Mouse (Mus musculus) spleen, adult 2 months (tissue): ENCODE data around the gene Tysnd1. TPM values are rescaled to one million over a fixed set of nuclear protein-coding genes. Genes with fewer than 3 reads are reported as not detected.

Source experiments
- DNase-seq, 2 experiments: peaks; one replicate each; pipeline versions ENCODE4 v3.0.0 to v3.0.0-alpha.2; 2012 to 2021; ENCODE audit warnings: low spot score in 2 of 2, low read depth in 1 of 2
- H3K27ac ChIP-seq: fragments of 200-500 bp; 2 replicates; pipeline ENCODE4 v1.5.1; 2012; ENCODE audit warnings: low read length, inconsistent platforms; ENCODE audit not compliant: insufficient read depth
- H3K27me3 ChIP-seq: fragments of 200-500 bp; 2 replicates; pipeline ENCODE4 v1.6.1; 2012; ENCODE audit warnings: mild to moderate bottlenecking, moderate library complexity, low read length, inconsistent platforms; ENCODE audit not compliant: control insufficient read depth, insufficient read depth
- H3K36me3 ChIP-seq: fragments of 200-500 bp; 2 replicates; pipeline ENCODE4 v1.6.1; 2012; ENCODE audit warnings: mild to moderate bottlenecking, low read length, inconsistent platforms; ENCODE audit not compliant: control insufficient read depth, insufficient read depth
- H3K4me1 ChIP-seq: fragments of 200-500 bp; 2 replicates; pipeline ENCODE4 v1.6.1; 2011; ENCODE audit warnings: inconsistent platforms; ENCODE audit not compliant: control insufficient read depth, insufficient read depth, insufficient read length
- H3K4me3 ChIP-seq: fragments of 200-500 bp; 2 replicates; pipeline ENCODE4 v1.5.1; 2011; ENCODE audit warnings: mild to moderate bottlenecking, inconsistent platforms; ENCODE audit not compliant: insufficient read depth, insufficient read length; ENCODE audit errors: extremely low read depth
- CTCF ChIP-seq: fragments of 200-500 bp; IDR thresholded peaks from 2 replicates; pipeline ENCODE4 v1.5.1; 2011; ENCODE audit warnings: mild to moderate bottlenecking, inconsistent platforms; ENCODE audit not compliant: insufficient read depth, insufficient read length, insufficient replicate concordance; ENCODE audit errors: extremely low read depth
- POLR2A ChIP-seq: fragments of 200-500 bp; IDR thresholded peaks from 2 replicates; pipeline ENCODE4 v1.6.1; 2011; ENCODE audit warnings: low read depth, low read length, inconsistent platforms
- WGBS: fragments of 180-500 bp; shearing (Covaris S2); methylation state at CpG from one replicate; pipeline ENCODE4 v1.1.7; 2018; 5-methylcytosine and 5-hydroxymethylcytosine counted together
- polyA plus RNA-seq: library from polyadenylated mRNA; depleted of rRNA; stranded (reverse); fragments of >200 nt; gene quantifications from 2 replicates; pipeline ENCODE4 v1.2.3, GENCODE M21; 2012

Tysnd1 gene
- polyA plus RNA-seq, 1 experiment, result 43.2 TPM

DNA sequence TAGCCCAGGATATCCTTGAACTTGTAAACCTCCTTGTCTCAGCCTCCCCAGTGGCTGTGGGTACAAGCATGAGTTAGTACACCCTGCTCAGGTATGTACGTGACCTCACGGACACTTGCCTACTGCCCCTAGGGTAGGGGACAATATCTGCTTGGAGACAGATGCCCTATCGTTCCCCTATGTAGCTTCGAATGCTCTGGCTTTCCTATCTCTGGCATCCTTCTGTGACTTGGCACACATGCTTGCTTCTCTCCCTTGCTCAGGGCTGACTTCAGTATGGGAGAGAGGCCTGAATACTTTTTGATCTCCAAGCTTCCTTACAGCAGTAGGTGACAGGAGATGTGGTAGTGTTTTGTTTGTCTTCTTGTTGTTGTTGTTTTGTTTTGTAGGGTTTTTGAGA is 18.8 kb downstream of the Tysnd1 start:
- TF ChIP-seq CTCF (no peak), POLR2A (no peak)
- no peaks in the 10 kb centered on the region for H3K4me1 ChIP-seq
- WGBS, result 77% methylated on average over 4 of the region's 4 CpGs
- H3K27ac ChIP-seq, result no peak overlapping the region
- H3K36me3 ChIP-seq, result no peaks in the 10 kb centered on the region
- no peak overlapping the region for H3K4me3 ChIP-seq
- no peak for DNase-seq
- H3K27me3 ChIP-seq, result no peaks in the 10 kb centered on the region

DNA sequence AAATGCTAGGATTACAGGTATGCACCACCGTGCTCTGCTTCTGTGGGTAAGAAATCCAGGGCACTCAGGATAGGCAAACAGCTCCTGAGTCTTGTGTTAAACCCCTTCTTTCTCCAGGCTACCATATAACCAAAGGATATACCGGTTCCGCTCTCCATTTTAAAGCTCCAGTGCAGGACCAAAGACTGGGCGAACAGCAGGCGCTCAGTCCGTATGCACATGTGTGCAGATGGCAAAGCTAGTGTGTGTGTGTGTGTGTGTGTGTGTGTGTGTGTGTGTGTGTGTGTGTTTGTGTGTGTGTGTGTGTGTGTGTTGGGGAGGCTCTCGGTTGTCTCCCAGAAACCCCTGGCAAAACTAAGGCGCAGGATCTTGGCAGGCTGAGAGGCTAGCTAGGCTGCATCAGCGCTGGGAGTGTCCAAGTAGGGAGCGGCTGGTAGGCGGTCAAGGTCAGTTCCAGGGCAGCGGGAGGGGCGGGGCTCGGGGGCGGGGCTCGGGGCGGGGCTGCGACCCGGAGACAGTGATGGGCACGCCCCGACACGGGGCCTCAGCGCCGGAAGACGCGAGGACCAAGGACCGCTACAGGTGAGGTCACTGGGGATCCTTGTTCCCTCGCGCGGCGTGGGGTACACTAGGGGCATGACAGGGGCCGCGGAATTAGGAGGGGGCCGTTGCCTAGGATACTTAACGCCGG is 19.6 kb downstream of the Tysnd1 start, which contains the start of gene Aifm2:
Gene Aifm2, plus strand, starts transcription at position 493 of the 691 bp plus-strand sequence.
- Histone ChIP-seq H3K4me1 (no peaks in the 10 kb centered on the region), H3K36me3 (no peaks in the 10 kb centered on the region), H3K27ac (no peak within 1 kb of the TSS), H3K27me3 (no peaks in the 10 kb centered on the region), H3K4me3 (peak within 1 kb of the TSS; percentile 63)
- DNase-seq, result peak in 1 of 2 experiments; percentile 20
- 16% methylated on average over 33 of the region's 36 CpGs for WGBS
- TF ChIP-seq CTCF (no peak), POLR2A (no peak)

DNA sequence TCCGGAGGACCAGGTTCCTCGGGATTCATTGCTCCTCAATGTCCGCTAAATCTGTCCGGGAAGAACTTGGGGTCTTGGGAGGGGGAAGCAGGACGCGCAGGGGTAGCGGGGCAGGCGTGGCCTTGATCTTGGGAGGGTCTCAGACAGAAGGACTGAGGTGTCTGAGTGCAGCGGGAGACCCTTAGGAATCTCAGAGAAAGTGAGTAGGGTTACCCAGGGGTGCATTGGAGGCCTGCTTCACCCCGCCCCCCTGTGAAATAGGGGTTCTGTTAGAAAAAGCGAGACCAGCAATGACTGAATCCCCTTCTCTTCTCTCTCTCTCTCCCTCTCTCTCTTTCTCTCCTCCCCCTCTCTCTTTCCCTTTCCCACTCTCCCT is 20.1 kb downstream of the Tysnd1 start:
- Histone ChIP-seq H3K36me3 (no peaks in the 10 kb centered on the region), H3K27me3 (no peaks in the 10 kb centered on the region), H3K4me1 (no peaks in the 10 kb centered on the region), H3K4me3 (peak overlapping the region; percentile 63), H3K27ac (no peak overlapping the region)
- TF ChIP-seq CTCF (no peak), POLR2A (no peak)
- WGBS, result 13% methylated on average over 11 of the region's 11 CpGs
- DNase-seq, result no peak

DNA sequence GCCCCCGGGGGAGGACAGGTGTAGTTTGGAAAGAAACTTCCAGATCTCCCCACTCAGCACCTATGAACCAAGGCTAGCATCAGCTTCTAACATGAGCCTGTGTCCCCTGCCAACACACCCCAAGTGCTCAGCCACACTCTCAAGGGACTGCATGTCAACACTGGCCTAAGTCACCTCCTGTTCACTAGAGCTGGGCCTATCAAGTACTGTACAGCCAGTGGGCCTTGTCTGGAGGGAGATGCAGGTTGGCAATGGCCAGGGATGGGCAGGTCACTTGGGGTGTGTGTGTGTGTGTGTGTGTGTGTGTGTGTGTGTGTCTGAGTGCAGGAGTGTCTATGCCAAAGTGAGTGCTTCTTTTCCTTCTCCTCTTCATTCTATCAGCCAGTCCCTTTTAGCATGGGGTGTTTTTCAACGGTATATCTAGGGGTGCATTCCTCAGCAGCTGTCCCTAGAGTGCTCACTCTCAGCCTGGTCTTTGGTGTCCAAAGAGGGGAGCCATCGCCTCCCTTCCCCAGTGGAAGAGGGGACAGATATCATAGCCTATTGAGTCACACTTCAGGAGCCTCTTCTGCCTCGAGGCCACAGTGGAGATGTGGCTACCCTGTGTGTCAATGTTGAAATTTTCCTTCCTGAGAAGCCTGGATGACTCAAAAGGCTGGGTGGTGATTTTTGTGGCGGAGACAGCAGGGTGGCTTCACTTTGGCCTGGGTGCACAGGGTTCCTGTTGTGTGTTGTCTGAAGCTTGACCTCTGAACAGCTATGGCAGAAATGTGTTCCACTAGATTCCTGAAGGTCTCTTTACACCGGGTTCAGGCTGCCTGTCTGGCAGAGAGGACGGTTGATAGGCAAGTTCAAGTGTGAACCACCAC is 20.9 kb downstream of the Tysnd1 start:
- no peak overlapping the region for H3K27ac ChIP-seq
- TF ChIP-seq CTCF, result no peak
- no peak for TF ChIP-seq POLR2A
- no peaks in the 10 kb centered on the region for H3K4me1 ChIP-seq
- no peaks in the 10 kb centered on the region for H3K36me3 ChIP-seq
- DNase-seq, result no peak
- no peaks in the 10 kb centered on the region for H3K27me3 ChIP-seq
- no peak overlapping the region for H3K4me3 ChIP-seq
- WGBS, result 72% methylated on average over 7 of the region's 7 CpGs

DNA sequence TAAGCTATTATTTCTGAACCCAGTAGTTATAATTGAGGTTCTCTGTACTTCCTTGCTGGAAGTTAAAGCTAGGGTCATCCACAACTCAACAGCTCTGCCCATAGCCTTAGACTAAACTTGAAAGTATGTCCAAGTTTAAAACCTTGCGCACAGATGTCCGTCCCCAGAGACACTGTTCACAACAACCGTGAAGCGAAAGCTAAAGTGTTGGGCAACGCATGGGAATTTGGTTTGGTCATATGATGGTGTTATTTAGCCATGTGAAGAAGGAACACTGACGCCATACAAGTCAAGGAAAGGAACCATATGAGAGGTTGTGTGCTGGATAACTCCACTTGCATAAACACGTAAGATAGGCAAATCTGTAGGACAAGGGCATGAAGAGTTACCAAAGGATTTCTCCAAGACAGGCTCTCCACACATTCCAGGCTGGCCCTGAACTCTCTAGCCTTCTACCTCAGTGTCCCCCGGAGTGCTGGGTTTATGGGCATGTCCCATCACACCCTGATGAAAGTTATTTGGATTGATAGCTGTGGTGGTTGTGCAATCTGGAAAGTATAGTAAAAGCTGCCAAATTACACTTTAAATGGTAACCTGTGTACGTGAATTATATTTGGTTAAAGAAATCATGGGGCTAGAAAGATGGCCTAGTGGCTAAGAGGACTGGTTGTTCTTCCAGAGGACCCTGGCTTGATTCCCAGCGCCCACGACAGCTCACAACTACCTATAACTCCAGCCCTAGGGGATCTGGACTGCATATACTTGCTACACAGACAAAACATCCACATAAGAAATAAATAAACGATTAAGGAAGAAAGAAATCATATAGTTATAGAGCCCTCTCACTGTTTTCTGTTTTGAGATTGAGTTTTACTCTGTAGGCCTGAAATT is 22.3 kb downstream of the Tysnd1 start:
- Histone ChIP-seq H3K36me3 (no peaks in the 10 kb centered on the region), H3K4me1 (peaks cover 2% of the 10 kb centered on the region; the same call in 1 of the 2 replicates), H3K27me3 (no peaks in the 10 kb centered on the region), H3K4me3 (no peak overlapping the region), H3K27ac (no peak overlapping the region)
- WGBS, result 92% methylated on average over 12 of the region's 12 CpGs
- no peak for DNase-seq
- no peak for TF ChIP-seq CTCF
- no peak for TF ChIP-seq POLR2A

DNA sequence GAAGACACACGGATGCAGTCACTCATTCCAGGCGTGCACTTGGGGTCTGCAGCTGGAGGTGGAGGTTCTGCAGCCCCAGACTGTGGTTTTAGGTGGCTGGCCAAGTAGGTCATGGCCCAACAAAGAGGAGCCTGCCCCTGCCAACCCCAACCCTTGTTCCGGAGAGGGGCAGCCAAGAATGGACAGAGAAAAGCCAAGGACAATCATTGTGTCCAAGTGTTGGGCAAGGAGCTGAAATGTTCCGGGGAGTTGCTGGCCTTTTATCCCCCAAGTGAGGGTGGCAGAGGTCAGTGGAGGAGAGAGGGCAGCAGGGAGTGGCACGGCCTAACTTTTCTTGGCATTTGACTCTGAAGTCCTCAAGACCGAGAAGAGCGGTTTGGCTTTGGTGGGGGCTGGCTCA is 25.0 kb downstream of the Tysnd1 start:
- DNase-seq, result no peak
- TF ChIP-seq CTCF (no peak), POLR2A (no peak)
- H3K27me3 ChIP-seq, result no peaks in the 10 kb centered on the region
- H3K27ac ChIP-seq, result no peak overlapping the region
- no peak overlapping the region for H3K4me3 ChIP-seq
- H3K4me1 ChIP-seq, result peaks cover 2% of the 10 kb centered on the region; the same call in 1 of the 2 replicates
- no peaks in the 10 kb centered on the region for H3K36me3 ChIP-seq
- 92% methylated on average over 7 of the region's 7 CpGs for WGBS
